Comparison of ENCODE assay signal across 17 mouse cellular contexts in the genomic region with DNA sequence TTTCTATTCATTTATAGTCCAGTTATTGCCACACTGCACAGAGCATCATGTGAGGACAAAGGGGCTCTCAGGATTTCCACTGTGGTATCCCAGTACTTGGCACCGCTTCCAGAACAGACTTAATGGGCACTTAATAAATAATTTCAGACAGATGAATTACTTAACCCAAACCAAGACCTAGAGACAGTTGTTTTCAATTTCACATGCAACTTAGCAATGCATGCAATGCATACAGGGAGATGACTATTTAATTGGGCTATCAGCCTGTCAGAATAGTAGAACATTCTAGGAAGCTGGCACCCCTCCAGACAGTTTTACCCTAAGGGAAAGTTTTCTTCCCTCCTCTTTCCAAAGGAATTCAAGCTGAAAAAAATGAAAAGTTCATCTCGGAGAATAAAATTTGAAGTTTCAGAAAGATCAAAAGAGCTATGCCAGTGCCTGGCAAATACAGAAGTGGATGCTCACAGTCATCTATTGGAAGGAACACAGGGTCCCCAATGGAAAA. TPM values are rescaled to one million over a fixed set of nuclear protein-coding genes. Genes with fewer than 3 reads are reported as not detected.
DNase-seq lines count a peak whose midpoint lies in the region; ATAC-seq and TF ChIP-seq lines count a peak whose summit lies in the region.
"Had no signal": no experiment of that assay in that cellular context is flagged by ENCODE, and none has a peak within 500 bp of the region (broad histone marks: within the 10 kb centered on the region; RNA-seq: fewer than 3 reads in every experiment).

No protein-coding gene starts in this region.

- no peaks in the 10 kb centered on the region for H3K4me1 ChIP-seq in limb, embryonic 14.5 days (ENCODE audit: control insufficient read depth, insufficient read depth, low read length)
- H3K4me1 ChIP-seq in limb, embryonic 10.5 days = no peaks in the 10 kb centered on the region
- H3K4me1 ChIP-seq: embryonic facial prominence, embryonic 13.5 days; forebrain, embryonic 13.5 days; heart, embryonic 12.5 days; hindbrain, embryonic 10.5 days had no signal

- no peaks in the 10 kb centered on the region for H3K9me3 ChIP-seq in limb, embryonic 14.5 days (ENCODE audit: control insufficient read depth, low read length)
- no peaks in the 10 kb centered on the region for H3K9me3 ChIP-seq in limb, embryonic 10.5 days (replicated peaks)
- H3K9me3 ChIP-seq: embryonic facial prominence, embryonic 13.5 days; forebrain, embryonic 13.5 days; heart, embryonic 12.5 days; hindbrain, embryonic 10.5 days had no signal

- no peak overlapping the region for H3K27ac ChIP-seq in limb, embryonic 14.5 days (replicated peaks; ENCODE audit: low read depth, low read length)
- H3K27ac ChIP-seq in limb, embryonic 10.5 days = no peak overlapping the region
- H3K27ac ChIP-seq: embryonic facial prominence, embryonic 13.5 days; forebrain, embryonic 13.5 days; gastrocnemius, adult 2 months; hindbrain, embryonic 10.5 days; hindbrain, embryonic 14.5 days had no signal

- 53% methylated on average over 2 of the region's 2 CpGs for WGBS in limb, embryonic 14.5 days
- 78% methylated on average over 2 of the region's 2 CpGs for WGBS in limb, embryonic 10.5 days

- no peak overlapping the region for H3K4me3 ChIP-seq in limb, embryonic 14.5 days (replicated peaks; ENCODE audit: low read length)
- no peak overlapping the region for H3K4me3 ChIP-seq in limb, embryonic 10.5 days
- H3K4me3 ChIP-seq: embryonic facial prominence, embryonic 13.5 days; forebrain, embryonic 13.5 days; gastrocnemius, adult 2 months; heart, embryonic 12.5 days; hindbrain, embryonic 10.5 days had no signal

- no peak overlapping the region for H3K9ac ChIP-seq in limb, embryonic 14.5 days (ENCODE audit: low read depth, low read length, severe bottlenecking)
- H3K9ac ChIP-seq: embryonic facial prominence, embryonic 13.5 days; forebrain, embryonic 13.5 days; heart, embryonic 12.5 days; hindbrain, embryonic 14.5 days had no signal

- no peaks in the 10 kb centered on the region for H3K36me3 ChIP-seq in limb, embryonic 14.5 days (ENCODE audit: control insufficient read depth, insufficient read depth, low read length)
- H3K36me3 ChIP-seq in limb, embryonic 10.5 days = no peaks in the 10 kb centered on the region
- H3K36me3 ChIP-seq: embryonic facial prominence, embryonic 13.5 days; heart, embryonic 12.5 days; hindbrain, embryonic 10.5 days had no signal

- no peak for ATAC-seq in limb, embryonic 14.5 days (ENCODE audit: low FRiP score, low read depth)
- ATAC-seq: activated CD4-positive, CD25-positive, alpha-beta regulatory T cell, adult 4 months; forebrain, embryonic 13.5 days; intestine, embryonic 16.5 days had no signal

- no peaks in the 10 kb centered on the region for H3K27me3 ChIP-seq in limb, embryonic 14.5 days (ENCODE audit: control insufficient read depth, insufficient read depth, low read length)
- no peaks in the 10 kb centered on the region for H3K27me3 ChIP-seq in limb, embryonic 10.5 days (ENCODE audit: low read depth, poor library complexity, severe bottlenecking)
- H3K27me3 ChIP-seq: embryonic facial prominence, embryonic 13.5 days; forebrain, embryonic 13.5 days; heart, embryonic 12.5 days had no signal

- peak; percentile 3 to 17 for DNase-seq in cerebellum, postnatal 14 days
- DNase-seq in cerebellum, adult 11-12 months = no peak
- peak; percentile 49 for DNase-seq in limb, embryonic 14.5 days (ENCODE audit: low spot score)
- DNase-seq in limb, embryonic 10.5 days (ENCODE audit: low spot score) = no peak
- DNase-seq in Muller cell, postnatal 12 days (ENCODE audit: inconsistent ontology term) = peak; percentile 52
- DNase-seq in brain, adult 2 months (ENCODE audit: low read depth, low spot score) = peak; percentile 8
- DNase-seq in urinary bladder, postnatal 4 days (ENCODE audit: low spot score in 2 of 2) = no peak
- DNase-seq: adrenal gland, postnatal 14 days; gastrocnemius, adult 2 months; gastrocnemius, postnatal 25 days had no signal

- no peak for TF ChIP-seq POLR2A in limb, embryonic 14.5 days (IDR thresholded peaks at IDR 0.05; ENCODE audit: borderline replicate concordance, extremely low read depth, insufficient read depth, insufficient read length)

- no peak overlapping the region for H3K4me2 ChIP-seq in limb, embryonic 14.5 days (replicated peaks; ENCODE audit: low read depth, low read length, severe bottlenecking)
- H3K4me2 ChIP-seq: embryonic facial prominence, embryonic 13.5 days; forebrain, embryonic 13.5 days; heart, embryonic 12.5 days; hindbrain, embryonic 14.5 days had no signal

RNA-seq across cellular contexts. Expression of gene Pcdh15, which starts 39.4 kb away (rescaled TPM):
- 1.0 and 1.4 TPM in 2 replicates for polyA plus RNA-seq in limb, embryonic 14.5 days (2012; rRNA removed)
- 1.0 and 2.2 TPM in 2 replicates for polyA plus RNA-seq in limb, embryonic 14.5 days (2014; fragmentation: Nextera tagmentation; extraction: Ambion mirVana)
- polyA plus RNA-seq in limb, embryonic 10.5 days (2016; fragmentation: Nextera tagmentation; extraction: Ambion mirVana) = 0.13 and 1.1 TPM in 2 replicates

Comparison
In these comparisons a context has a peak if more than half of its experiments do, and no peak if none do; other contexts are left out.
1. DNase-seq: peak in cerebellum, postnatal 14 days (2 of 2), limb, embryonic 14.5 days (single experiment), Muller cell, postnatal 12 days (single experiment) and brain, adult 2 months (single experiment); none in cerebellum, adult 11-12 months (single experiment), limb, embryonic 10.5 days (single experiment) and urinary bladder, postnatal 4 days (0 of 2).